Mouse (Mus musculus) layer of hippocampus, postnatal 14 days (tissue): ENCODE results near the gene Rims3. TPM values are rescaled to one million over a fixed set of nuclear protein-coding genes. Genes with fewer than 3 reads are reported as not detected.

ENCODE experiments used
- DNase-seq, 2 experiments: peaks; one replicate each; pipeline ENCODE4 v3.0.0; 2021 to 2022; ENCODE audit warnings: low spot score in 2 of 2, mixed read lengths in 1 of 2
- total RNA-seq, 2 experiments: library from RNA; stranded (reverse); gene quantifications; 2 replicates each; pipeline ENCODE4 v1.2.3; 2021

Rims3 gene
- total RNA-seq, 2 experiments from 2014 or later, result 17.5 to 24.7 TPM

DNA sequence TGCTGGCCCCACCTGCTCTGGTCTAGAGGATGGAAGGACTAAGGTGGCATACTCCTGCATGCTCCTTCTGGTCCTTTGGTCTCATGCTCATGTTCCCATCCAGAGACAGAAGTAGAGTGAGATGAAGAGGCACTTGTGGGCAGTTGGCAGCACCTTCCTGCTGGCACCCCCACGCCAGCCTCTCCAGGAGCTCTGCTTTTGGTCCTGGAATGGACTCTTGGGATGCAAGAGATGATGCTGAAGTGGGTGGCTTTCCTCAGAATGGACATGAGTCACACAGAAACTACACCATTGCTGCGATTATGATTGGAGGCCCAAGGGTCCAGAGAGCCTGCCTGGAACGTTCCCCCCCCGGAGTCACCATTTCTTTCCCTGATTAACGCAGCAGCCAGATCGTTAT lies 5.7 kb upstream of the Rims3 start:
- no peak for DNase-seq

DNA sequence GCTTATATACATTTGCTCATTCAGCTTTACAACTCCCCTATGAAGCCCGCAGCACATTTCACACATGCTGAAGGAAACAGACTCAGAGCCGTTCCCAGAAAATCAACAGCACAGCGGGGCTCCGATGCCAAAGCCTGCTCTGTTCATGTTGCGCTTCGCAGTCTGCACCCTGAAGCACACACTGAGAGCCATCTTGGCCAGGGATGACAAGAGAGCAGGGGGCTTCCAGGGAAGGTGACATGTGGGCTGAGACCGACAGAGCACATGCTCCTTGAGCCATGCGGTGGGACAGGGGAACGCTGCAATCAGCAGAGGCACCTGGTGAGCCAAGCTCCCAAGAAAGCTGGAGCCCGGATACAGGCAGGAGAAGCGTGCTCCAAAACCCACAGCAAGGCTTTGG lies 5.2 kb upstream of the Rims3 start:
- DNase-seq, result no peak

DNA sequence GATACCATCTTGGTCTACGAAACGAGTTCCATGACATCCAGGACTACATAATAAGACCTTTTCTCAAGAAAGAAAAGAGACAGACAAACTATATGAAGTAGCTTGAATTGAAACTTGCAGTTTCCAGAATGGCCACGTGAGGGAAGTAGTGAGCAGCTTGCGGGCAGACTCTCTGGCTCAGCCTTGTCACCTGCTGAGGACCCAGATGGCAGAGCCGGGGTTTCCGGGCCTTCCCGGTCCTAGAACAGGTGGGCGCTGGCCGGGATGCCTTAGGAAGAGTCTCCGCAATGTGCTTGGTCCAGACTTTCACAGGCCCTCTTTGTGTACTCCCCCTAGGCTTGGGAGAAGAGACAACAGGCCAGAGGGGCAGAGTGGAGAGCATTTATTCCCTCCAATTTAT lies 3.7 kb upstream of the Rims3 start:
- DNase-seq, result peak; percentile 64 to 69

DNA sequence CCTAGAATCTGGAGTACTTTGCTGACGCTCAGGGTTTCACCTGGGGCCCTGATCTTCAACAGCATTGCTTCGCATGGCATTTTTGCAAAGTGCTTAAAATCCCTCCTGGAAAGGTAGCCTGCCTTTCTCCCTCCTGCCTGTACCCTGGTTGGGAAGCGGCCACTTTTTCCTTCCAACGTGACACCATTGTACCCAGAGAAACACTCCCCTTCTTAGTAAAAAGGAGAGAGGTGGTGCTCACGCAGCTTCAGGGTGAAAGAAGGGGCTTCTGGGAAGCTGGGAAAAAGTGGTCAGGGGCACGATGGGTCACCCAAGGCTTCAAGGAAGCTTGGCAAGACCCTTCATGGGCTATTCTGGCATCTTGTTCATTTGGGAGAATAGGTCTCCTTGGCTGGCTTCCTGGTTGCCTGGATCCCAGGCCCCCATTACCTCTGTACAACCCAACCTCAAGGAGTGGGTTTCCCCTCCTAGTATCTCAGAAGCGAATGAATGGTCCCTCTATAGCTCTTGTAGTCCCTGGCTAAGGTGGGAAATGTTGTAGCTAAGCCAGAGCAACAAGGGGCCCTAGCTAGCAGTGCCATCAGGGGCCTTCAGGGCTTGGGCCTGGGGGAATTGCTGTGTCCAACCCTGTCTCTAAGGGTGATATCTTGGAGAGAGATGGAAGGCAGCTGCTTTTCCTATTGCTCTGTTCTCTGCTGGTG lies 894 bp downstream of the Rims3 start:
- no peak for DNase-seq

DNA sequence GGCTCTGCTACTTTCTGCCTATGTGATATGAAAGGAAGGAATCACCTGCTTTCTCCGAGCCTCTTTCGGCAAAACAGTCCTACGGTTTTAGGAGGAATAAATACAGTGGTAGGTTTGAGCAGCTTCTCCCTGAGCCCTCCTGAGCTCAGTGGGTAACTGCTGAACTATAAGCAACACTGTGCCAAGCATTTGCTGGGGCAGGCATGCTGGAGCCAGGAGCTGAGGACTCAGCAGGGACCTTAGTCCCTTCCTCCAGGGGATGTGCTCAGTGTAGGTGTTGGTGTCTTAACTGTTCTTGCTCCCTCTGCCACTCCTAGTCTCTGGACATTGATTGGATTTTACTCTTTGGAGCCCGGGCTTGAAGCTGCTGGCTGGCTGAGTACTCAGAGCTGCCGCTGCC lies 1.8 kb downstream of the Rims3 start:
- DNase-seq, result no peak

DNA sequence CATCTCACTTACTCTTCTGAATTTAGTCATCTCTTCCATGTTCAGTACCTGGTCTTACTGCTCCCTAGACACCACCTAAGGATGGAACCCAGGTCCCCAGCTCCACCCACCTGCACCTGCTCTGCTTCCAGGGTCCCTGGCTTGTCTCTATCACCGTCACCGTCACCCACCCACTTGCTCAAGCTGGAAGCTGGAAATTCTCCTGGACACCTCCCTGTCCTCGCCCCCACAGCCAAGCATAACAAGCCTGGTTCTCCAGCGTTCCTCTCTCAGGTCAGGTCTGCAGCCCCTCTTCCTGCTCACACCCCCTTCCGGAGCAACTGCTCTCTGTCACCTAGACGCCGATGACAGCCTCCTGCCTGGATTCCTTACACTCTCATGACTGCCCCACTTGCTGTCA lies 5.2 kb downstream of the Rims3 start:
- no peak for DNase-seq

DNA sequence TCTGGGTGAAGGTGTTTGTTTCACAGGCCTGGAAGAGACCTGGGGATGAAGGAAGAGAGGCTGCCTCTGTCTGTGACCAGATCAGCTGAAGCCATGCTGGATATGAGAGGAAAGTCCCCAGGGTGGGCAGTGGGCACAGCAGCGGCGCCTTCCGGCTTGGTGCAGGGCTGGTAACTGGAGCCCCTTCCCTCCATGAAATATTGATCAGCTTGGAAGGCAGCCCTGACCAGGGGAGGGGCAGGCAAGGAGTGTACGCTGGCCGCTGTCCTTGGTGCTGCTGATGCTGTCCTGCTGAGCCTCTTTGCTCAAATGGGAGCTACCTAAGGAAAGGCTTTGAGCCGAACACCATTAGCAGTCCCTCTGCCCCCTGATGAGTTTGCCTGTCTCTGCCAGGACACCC lies 11.6 kb downstream of the Rims3 start:
- no peak for DNase-seq

DNA sequence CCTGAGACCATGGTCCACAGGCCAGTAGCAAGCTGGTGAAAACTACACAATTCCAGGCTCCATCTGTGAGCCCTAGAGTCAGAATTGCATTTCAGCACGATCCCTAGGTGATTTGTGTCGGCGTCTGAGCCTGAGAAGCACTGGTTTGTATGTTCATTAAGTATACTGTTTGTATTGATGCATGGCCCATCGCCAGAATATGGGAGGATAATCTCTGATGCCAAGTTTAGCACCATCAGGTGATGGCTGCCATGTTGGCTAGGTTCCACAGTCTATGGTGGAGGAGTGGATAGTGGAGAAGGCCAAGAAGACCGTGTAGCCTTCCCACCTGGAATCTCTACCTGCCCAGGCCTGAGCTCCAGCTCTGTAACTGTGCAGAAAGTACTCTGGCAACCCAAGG lies 13.6 kb downstream of the Rims3 start:
- DNase-seq, result no peak

DNA sequence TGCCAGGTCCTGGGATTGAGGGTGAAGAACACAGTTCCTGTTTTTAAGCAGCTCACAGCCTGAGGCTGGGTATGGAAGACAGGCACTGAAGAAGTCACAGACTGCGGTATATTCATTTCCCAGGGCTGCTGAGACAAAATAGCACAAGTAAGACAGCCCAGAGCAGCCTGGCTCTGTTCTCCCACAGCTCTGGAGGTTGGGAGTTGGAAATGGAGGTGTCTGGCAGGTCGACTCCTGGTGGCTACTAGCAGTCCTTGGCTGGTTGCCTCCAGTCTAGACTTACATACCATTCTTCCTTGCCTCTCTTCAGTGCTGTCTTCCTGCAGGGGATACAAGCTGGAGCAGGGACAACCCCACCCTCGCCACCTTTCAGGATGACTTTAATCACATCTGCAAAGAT lies 14.4 kb downstream of the Rims3 start:
- no peak for DNase-seq

DNA sequence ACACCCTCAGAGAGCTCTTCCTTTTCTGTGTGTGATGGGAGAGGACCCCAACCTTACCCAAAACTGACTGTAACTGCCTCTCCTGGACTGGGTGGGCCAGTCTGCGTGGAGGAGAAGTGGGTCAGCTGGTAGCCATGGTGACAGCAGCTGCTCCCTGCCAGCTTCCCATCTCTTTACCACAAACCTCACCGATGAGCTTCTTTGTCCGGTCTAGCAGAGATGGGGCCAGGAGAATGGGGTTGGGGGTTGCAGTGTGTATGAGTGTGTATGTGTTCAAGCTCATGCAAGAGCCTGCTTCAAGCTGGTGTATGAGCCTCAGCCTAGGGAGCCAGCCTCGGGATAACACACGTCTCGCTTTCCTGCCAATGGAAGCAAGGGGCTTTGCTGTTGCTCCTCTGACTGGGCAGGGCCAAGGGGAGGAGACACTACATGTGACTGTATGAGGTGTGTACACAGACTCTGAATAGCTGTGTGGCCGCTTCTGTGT lies 15.7 kb downstream of the Rims3 start:
- DNase-seq, result no peak

DNA sequence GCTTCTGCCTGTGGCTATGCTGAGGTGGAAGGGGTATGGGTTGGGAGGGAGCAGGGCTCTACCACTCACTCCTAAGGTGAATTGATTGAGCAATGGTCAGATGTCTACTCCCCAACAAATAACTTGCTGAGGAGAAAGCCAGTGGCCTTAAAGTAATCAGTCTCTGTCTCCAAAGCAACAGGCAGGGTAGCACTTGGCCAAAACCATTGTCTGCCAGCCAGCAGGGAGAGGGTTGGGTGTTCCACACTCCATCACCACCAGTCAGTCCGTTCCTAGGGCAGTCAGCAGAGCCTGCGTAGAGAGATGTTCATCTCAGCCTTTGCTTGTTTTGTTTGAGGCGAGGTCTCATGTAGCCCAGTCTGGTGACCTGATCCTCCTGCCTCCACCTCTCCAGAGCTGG lies 21.3 kb downstream of the Rims3 start:
- DNase-seq, result no peak

DNA sequence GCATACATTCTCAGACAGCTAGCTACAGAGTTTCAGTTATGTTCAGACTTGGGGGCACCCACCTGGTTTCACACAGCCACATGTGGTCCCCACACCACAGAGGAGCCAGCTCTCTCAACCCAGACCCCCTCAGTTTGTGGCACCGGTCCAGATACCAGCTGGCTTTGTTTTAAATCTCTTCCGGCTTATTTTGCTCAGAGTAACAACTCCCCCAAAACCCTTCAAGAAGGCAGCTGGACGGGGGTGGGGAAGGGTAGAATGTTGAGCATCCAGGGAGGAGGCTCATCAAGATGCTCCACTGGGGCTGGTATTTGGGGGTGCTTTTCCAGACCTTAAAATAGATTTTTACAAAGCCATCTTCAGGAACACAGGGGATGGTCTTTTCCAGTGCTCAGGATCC lies 24.1 kb downstream of the Rims3 start:
- no peak for DNase-seq

DNA sequence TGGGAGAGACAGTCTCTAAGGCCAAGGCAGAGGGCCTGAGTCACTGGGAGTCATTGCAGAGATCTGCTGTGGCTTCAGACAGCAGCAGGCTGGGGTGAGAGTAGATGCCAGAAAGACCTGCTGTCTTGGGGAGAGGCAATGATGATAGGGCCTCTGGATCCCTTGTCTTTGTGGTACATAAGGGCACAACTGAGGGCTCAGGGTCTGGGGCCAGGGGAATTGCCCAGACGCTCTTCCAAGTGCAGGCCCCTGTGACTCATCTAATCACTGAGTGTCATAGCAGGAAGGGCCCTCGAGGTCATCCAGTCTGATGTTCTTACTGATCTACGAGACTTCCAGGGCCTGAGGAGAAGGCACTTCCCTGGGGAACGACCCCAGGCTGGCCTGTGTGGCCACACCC lies 24.8 kb downstream of the Rims3 start:
- no peak for DNase-seq

DNA sequence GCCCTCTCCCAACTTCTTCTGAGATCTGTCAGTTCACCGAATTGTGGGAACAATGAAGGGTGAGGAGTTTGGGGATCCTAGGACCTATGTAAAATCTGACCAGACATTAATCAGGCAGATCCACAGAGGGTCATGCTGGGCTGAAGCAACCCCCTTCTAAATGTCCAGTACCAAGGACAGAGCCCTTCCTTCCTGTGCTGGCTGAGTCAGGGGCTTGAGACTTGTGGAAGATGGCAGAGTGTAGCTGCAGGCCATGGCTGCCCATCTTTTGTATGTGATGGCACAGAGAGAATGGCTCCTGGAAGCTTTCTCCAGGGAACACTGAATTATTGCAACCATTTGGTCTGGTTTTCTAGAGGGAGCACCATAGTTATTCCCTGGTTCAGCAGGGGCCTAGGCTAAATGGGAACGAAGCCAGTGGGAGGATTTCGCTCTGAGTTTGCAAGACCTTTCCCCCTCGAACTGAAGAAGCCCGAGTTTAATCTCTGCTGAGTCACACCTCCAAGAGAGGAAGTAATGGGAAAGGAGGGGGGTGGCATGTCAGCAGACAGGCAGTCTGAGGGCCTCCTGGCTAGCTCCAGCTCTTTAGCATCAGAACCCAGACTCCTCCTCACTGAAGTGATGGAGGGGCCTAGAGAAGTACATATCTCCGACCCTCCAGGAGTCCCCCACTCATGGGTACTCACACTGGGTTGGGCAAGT lies 26.3 kb downstream of the Rims3 start:
- no peak for DNase-seq

DNA sequence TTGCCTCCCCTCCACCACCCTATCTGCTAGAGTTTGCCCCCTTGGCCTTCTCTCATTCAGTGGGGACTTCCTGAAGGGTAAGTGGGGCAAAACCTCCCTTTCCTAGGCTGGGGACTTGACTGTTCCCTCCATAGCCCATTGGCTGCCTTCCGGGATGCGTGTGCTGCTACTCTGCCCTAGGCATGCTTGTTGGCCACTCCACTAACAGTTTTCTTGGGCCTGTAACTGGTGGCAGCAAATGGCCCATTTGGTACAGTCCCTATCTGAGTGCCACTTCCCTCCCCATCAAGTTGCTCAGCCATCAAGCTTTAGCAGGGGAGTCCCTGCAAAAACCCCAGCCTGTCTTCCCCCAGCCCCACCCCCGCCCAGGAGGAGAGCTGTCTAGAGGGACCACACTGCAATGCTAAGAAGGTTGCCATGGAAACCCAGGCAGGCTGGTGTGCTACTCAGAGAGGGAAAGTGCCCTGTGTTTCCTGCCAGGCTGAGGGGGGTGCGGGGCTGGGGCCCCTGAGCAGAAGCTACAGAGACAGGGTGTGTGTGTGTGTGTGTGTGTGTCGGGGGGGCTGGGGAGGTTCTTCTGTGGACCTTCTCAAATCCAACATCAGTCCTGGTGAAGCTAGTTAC lies 27.5 kb downstream of the Rims3 start:
- peak in 1 of 2 experiments; percentile 49 for DNase-seq

DNA sequence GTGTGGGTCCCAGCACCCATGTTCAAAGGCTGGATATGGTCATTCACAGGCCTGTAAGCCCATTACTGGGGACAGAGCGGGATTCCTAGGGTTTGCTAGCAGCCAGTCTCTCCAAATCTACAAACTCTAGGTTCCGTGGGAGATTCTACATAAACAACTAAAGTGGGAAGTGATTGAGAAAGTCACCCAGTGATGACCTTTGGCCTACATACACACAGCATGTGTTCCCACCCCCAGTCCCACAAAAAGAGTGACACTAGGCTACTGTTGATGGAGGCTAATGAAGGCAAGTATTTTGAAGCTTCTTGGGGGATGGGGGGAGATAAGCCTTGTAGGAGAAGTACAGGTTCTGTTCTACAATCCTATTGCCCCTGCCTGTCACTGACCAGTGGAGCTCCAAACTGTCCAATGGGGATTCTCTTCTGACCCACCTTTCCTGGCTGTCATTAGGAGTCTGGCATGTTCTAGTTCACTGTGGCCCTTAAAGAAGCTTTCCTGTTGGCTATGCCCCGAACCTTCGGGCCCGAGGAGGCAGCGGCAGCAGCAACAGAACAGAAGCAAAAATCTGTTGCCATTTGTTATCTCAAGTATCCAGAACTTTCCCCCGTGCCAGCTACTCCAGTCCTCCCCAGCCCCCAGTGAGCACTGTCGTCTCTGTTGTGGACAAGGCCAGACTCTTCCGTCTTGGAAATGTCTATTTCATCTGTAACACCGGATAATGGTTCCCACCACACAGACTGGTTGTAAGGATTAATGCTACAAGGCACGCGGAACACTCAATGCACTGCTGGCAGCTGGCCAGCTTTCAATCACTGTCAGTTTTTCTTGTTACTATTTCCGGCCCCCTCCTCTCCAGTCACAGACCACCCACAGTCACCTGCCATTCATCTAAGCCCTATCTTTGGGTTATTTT lies 30.8 kb downstream of the Rims3 start:
- DNase-seq, result no peak

DNA sequence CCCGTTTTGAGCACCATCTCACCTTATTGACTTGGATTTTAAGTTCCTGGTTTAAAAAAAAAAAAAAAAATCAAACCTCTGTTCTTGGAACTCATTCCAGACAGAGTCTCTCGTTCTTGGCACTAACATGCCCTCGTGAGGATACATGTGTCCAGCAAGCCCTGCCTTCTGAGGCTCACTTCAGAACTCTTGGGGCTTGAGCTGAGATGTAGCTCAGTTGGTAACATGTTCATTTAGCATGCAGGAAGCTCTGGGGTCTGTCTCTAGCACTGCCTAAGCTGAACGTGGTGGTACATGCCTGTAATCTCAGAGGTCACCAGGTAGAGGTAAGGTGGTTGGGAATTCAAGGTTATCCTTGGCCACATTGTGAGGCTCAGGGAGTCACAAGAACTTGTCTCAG lies 31.5 kb downstream of the Rims3 start:
- no peak for DNase-seq

DNA sequence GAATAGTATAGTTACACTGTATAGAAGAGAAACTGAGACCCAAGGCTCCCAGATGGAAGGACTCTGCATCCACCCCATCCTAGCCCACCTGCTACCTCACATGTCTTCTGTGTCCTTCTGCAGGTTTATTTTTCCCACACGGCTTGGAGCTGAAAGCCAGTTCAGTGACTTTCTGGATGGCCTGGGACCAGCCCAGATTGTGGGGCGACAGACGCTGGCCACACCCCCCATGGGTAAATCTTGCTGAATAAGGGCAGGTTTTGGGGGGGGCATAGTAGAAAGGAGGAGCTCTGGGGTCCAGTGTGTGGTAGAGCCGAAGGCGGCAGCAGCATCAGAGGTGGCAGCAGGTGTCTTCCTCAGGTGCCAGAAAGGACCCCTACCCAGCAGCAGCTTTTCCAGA lies 32.2 kb downstream of the Rims3 start:
- DNase-seq, result no peak

DNA sequence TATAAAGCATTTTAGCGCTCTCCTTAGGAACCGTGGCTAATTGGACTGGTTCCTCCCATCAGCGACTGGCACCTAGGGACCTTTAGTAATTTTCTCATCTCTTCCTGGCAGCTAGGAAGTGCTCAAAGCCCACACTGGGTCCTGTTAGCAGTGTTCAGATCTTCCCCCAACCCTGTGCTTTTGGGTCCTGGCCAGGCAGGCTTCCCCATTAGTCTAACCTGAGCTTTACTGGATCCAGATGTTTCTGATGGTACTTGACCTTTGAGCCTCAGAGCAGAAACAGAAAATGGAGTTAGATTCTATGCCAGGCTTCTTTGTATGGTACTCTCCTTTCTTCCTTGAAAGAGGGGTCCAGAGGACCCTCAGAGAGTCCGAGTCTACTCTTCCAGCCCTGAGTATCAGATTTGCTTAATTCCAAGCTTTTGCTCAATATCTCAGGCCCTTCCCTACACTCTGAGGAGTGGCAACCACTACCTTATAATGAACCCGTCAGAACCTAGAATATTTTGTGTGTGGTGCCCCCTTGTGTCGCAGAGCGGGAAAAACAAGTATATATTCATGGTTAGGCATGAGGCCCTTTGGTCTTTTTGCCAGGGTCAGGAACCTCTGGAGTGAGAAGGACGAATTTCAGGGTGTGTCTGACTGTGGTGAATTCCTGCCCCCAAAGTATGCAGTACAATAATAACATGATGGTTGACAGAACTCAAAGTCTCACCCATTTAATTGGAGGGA lies 32.9 kb downstream of the Rims3 start:
- DNase-seq, result peak; percentile 50 to 67

DNA sequence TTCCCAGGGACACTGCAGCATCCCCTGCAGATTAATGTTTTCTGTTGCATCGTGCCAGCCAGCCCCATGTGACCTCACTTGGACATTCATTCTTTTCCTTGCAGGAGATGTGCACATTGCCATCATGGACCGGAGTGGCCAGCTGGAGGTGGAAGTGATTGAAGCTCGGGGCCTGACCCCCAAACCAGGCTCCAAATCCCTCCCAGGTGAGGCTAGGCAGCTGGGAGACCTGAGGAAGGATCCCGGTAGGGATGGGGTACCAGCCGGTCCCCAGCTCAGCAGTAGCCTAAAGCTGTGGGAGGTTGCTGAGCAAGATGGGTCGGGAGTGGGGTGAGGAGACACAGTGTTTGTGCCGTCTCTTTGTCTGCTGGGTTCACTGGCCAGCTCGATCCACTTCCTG lies 34.3 kb downstream of the Rims3 start:
- no peak for DNase-seq
